ENCODE assay signal across 29 mouse cellular contexts in genomic region chr8:79288250-79288649, GRCm38 (mm10). TPM values are rescaled to one million over a fixed set of nuclear protein-coding genes. Genes with fewer than 3 reads are reported as not detected.
"Had no signal": no experiment of that assay in that cellular context is flagged by ENCODE, and none has a peak within 500 bp of the region (broad histone marks: within the 10 kb centered on the region; RNA-seq: fewer than 3 reads in every experiment).

No protein-coding gene starts in this region.

- H3K27ac ChIP-seq: liver, embryonic 15.5 days; lung, embryonic 15.5 days; macrophage; midbrain, embryonic 13.5 days; midbrain, embryonic 15.5 days; neural tube, embryonic 12.5 days had no signal

- H3K27me3 ChIP-seq: liver, embryonic 15.5 days; lung, embryonic 15.5 days; midbrain, embryonic 13.5 days; midbrain, embryonic 15.5 days; neural tube, embryonic 12.5 days had no signal

- H3K9me3 ChIP-seq: liver, embryonic 15.5 days; lung, embryonic 15.5 days; midbrain, embryonic 13.5 days; midbrain, embryonic 15.5 days; neural tube, embryonic 12.5 days had no signal

- H3K9ac ChIP-seq: liver, embryonic 15.5 days; liver, postnatal 0 days; lung, embryonic 15.5 days; midbrain, embryonic 13.5 days; midbrain, embryonic 15.5 days; neural tube, embryonic 12.5 days had no signal

- DNase-seq: liver, postnatal 0 days; lung, adult 2 months; lung, postnatal 14 days; lung, postnatal 36 days; retina, postnatal 1 day; right cerebral cortex, adult 18-20 months; right cerebral cortex, postnatal 25 days; right cerebral cortex, postnatal 4 days; spleen, adult 18-20 months; thymus, adult 18-20 months; thymus, postnatal 14 days; thymus, postnatal 36 days had no signal

- H3K4me3 ChIP-seq: liver, embryonic 15.5 days; lung, embryonic 15.5 days; midbrain, embryonic 13.5 days; midbrain, embryonic 15.5 days; neural tube, embryonic 12.5 days had no signal

- H3K36me3 ChIP-seq: liver, embryonic 15.5 days; lung, embryonic 15.5 days; midbrain, embryonic 13.5 days; midbrain, embryonic 15.5 days; neural tube, embryonic 12.5 days had no signal

- ATAC-seq: liver, postnatal 0 days; lung, postnatal 0 days; midbrain, embryonic 13.5 days; midbrain, embryonic 15.5 days had no signal

- H3K4me2 ChIP-seq: liver, embryonic 15.5 days; lung, embryonic 15.5 days; midbrain, embryonic 11.5 days; midbrain, embryonic 13.5 days; midbrain, embryonic 15.5 days; neural tube, embryonic 12.5 days had no signal

RNA-seq across cellular contexts. Expression of gene 1700011L22Rik, which starts 39.9 kb away (rescaled TPM):
- total RNA-seq: megakaryocyte, adult 5-6 weeks; midbrain, postnatal 0 days; monocyte, adult 5-6 weeks; neutrophil, adult 5-6 weeks had no signal
- polyA plus RNA-seq: liver, embryonic 15.5 days; liver, postnatal 0 days; lung, adult 2 months; lung, embryonic 15.5 days; lung, postnatal 0 days; macrophage; midbrain, embryonic 11.5 days; midbrain, embryonic 13.5 days; midbrain, embryonic 15.5 days; midbrain, postnatal 0 days; neural tube, embryonic 12.5 days; neural tube, embryonic 14.5 days; small intestine, adult 2 months; stomach, embryonic 14.5 days; stomach, embryonic 16.5 days; thymus, postnatal 0 days had no signal
